Mouse (Mus musculus) ES-Bruce4 (cell line): ENCODE data around the gene Arnt2.

Experiments
- CTCF ChIP-seq: IDR thresholded peaks from one replicate; pipeline ENCODE4 v1.8.1; 2011; ENCODE audit warnings: low read depth, low read length
- POLR2A ChIP-seq: IDR thresholded peaks from one replicate; pipeline ENCODE4 v1.8.1; 2011; ENCODE audit warnings: low read length; ENCODE audit not compliant: insufficient read depth

GRCm38 (mm10) chr7:84293054-84293453 is 116.9 kb downstream of the Arnt2 start:
- no peak for TF ChIP-seq CTCF
- no peak for TF ChIP-seq POLR2A
